Mouse (Mus musculus) heart, adult 8-10 months (tissue): Measurements from ENCODE around the gene Prcd. TPM values are rescaled to one million over a fixed set of nuclear protein-coding genes. Genes with fewer than 3 reads are reported as not detected.
A peak's percentile ranks its signal among the peaks of the same experiment; 100 is the strongest.
"Not testable (repeated sequence)": the region's sequence is repeated elsewhere in the genome, so short reads cannot be mapped to it uniquely, and the experiment has no call there.

Experiments
- DNase-seq: peaks from one replicate; pipeline ENCODE4 v3.0.0; 2022; ENCODE audit warnings: low spot score
- total RNA-seq, 4 experiments: library from RNA; stranded (reverse); gene quantifications; 2 replicates each; pipeline ENCODE4 v1.2.4; 2022

Gene Prcd
- total RNA-seq, 4 experiments from 2014 or later = 1.4 to 2.0 (median 1.8) TPM

GRCm38 (mm10) chr11:116668381-116668825, 15.1 kb downstream of the Prcd start:
- DNase-seq = no peak

DNA sequence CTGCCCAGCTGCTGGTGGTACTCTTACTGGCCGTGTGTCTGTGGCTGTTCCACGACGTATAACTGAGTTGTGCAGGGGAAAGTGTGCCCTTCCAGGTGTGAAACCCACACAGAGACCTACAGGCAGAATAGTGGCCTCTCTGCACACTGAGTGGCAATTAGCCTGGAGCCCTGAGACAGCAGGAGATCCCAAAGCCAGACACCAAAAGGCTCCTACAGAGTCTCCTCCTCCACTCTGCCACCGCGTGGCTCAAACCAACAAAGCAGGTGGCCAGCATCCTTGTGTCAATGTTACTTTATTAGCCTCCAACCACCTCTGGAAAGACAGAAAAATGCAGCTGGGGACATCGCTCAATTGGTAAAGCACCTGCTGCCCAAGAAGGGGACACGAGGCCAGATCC, 15.5 kb downstream of the Prcd start:
- DNase-seq = no peak

DNA sequence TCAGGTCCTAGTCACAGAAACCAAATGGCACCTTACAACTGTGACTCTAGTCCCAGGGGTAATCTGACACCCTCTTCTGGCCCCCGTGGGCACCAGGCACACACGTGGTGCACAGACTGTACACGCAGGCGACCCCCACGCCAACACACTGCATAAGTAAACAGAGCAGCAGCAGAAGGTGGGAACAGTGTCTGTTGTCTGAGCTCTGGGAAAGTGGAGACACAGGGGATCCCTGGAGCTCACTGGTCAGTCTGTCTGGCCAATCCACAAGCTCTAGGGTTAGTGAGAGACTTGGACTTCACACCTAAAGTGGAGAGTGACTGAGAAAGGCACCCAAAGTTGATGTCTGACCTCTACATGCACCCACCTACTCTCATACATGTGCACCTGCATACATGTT, 16.0 kb downstream of the Prcd start:
- no peak for DNase-seq

- DNase-seq = no peak
These were observed 16.5 kb downstream of the Prcd start for GRCm38 (mm10) chr11:116669787-116670365.

- DNase-seq = no peak
These were observed 17.1 kb downstream of the Prcd start for GRCm38 (mm10) chr11:116670386-116670785.

DNA sequence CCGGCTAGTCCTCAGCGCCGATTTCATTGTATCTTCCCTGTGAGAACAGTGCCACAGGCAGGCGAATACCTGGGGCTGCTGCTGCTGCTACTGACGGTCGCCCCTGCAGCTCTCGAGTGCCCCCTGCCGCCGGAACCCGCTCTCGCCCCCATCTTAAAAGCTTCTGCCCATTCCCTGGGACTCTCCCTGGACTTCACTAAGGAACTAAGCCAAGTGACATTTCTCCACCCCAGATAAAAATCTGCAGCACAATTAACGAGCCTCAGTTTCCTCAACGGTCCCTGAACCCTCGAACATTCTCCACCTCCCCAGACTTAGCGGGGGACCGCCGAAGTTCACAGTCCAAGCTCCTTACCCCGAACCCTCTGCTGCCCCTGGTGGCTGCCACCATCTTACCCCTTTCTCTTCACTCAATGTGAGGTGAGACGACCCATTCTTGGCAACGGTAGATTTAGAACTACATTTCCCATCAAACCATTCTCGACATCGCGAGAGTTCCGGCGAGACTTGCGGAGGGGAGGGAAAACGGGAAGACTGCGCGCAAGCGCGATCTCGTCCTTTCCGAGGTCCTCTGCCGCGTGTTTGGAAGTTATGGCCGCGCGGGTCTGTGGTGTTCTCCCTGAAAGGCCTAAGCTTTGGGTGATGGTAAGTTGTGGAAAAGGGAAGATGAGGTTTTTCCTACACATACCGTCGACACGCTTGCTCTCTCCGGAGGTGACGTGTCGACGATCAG, 17.9 kb downstream of the Prcd start:
- DNase-seq = peak; percentile 99

DNA sequence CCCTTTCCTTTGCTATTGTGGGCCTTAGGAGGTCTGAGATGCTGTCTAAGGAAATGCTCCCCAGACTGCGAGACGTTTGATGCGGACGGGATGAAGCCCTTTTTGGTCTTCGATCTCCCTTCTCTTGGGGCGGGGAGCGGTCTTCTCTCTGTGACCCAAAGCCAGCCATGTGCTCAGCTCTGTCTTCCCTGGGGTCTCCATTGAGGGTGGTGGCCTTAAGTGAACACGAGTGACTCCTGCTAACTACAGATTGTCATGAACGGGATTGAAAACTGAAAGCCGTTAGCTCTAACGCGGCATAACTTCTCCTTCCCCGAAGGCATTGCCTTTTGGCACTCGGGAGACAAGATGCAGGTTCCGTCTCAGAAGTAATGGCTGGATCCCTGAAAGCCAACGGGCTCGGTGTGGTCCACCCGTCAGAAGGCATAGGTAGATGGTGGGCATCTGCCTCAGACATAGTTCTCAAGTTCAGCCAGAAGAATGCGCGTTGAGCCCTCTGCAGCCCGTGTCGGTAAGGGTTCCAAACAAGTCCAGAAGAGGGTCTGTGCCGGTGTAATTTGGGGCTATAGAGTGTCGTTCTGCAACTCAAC, 18.6 kb downstream of the Prcd start:
- no peak for DNase-seq

DNA sequence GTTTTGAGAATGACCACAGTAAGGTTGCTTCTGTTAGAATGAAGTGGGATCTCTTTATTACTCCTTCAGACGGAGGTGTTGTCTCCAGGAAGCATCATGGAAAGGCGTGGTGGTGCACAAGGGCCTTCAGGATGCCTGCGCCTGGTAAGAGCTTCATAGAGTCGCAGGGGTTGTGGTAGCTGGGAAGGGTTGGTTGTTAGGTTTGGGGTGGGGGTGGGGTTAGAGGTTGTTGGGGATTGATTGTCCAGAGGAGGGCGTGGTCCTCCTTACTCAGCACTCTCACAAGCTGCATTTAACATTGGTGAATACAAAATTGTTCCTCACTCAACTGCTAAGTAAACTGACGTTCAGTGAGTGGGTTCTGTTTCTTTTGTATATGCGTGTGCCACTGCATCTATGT, 19.3 kb downstream of the Prcd start:
- DNase-seq = no peak

DNA sequence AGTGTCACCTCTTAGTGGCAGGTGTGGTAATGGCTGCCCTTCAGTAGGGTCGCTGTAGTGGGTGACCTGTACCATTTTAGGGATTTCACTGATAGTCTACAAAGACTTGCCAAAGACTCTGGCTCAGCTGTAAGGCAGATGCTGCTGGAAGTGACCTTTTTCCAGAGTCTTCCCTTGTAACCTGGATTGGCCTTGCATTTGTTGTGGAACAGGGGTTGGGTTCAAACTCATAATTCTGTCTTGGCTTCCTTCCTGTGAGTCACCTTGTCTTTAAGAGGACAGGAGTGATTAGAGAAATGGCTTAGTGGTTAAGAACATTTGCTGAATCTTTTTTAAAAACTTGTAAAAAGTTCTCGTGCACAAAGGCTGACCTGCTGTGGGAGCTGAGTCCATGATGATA, 20.1 kb downstream of the Prcd start:
- DNase-seq = no peak

DNA sequence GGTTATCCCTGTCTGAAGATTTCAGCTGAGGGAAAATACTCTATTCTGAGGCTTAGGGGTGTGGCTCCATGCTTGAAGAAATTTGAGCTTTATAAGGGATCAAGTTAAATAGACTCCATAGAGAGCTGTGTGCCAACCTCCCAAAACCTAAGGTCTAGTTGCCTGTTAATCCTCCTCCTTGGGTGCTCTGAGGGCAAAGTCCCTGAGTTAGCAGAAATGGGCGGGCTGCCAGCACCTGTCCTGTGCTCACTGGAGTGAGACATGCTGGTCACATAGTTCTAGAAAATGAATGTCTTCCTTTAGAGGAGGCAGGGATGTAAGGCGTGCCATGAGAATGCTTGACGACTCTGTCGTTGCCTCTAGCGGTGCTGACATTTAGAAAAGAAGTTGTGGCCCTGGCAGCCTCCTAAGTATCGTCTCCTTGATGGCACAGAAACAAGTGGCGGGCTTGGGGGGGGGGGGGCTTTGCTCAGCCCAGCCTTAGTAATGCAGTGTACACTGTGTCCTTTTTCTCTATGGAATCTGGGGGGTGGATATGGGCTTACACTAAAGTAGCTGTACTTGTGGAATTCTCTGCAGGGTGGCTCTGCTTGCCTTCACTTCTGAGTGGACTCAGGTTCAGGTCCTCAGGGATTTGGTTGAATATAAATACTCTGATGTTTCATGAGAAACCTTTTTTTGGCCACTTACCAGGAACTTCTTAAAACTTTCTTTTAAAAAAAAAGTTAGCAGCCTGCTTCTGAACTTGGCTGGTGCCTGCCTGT, 21.5 kb downstream of the Prcd start:
- DNase-seq = no peak

- not testable (repeated sequence) for DNase-seq
These were observed 22.1 kb downstream of the Prcd start for GRCm38 (mm10) chr11:116675429-116675828.

GRCm38 (mm10) chr11:116676175-116676976, 23.0 kb downstream of the Prcd start:
- DNase-seq = no peak

- DNase-seq = no peak
These were observed 24.5 kb downstream of the Prcd start for GRCm38 (mm10) chr11:116677711-116678441.

DNA sequence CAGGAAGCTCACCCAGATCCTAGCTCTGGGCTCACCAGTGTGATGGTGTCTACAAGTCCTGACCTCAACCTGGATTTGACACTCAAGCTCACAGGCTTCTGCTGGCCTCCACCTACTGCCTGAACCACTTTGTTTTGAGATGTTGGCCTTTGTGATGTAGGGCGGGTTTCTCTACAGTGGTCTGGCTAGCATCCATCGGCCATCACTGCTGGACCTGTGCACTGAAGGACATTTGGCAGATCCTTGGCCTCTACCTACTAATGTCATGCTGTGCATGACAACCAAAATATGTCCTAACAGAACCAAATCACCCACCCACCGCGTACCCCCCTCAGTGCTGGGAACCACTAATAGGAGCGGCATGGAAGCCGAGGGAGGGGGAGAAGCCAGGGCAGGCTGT, 25.8 kb downstream of the Prcd start:
- no peak for DNase-seq

- DNase-seq = no peak
These were observed 27.2 kb downstream of the Prcd start for GRCm38 (mm10) chr11:116680321-116681091.

GRCm38 (mm10) chr11:116681147-116681546, 27.8 kb downstream of the Prcd start:
- no peak for DNase-seq

GRCm38 (mm10) chr11:116682501-116683144, 29.3 kb downstream of the Prcd start:
- DNase-seq = no peak

DNA sequence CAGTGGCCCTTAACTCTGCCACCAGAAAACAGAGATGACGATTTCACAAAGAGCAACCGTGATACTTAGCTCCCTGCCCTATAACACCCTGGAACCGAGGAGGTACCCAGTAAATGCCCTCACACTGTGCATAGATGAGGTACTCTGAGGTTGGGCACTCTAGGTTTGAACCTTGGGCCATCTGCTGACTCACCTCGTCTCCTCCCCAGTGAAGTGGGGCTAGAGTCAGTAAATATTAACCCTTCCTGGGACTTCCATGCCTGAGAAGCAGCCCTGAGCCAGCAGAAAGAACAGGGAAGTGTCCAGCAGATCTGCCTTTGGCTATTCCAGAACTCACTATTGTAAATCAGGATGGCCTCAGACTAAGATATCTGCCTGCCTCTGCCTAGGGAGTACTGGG, 30.4 kb downstream of the Prcd start:
- no peak for DNase-seq

DNA sequence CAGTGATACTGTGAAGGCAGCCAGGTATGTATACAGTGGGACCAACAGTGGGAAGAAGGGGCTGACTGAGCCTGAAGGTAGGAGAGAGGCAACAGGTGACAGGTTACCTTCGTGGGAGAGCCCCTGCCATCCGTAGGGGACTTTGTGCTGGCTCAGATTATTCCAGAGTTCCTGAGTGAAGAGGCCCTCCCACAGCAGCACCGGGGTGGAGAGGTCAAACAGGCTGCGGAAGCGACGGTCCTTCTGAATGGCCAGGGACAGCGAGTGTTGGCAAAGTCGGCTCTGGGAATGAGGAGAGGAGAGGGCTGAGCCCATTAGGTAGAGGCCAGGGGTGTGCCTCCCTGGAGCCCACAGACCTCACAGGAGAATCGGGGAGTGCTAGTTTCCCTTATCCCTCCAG, 32.4 kb downstream of the Prcd start:
- no peak for DNase-seq

DNA sequence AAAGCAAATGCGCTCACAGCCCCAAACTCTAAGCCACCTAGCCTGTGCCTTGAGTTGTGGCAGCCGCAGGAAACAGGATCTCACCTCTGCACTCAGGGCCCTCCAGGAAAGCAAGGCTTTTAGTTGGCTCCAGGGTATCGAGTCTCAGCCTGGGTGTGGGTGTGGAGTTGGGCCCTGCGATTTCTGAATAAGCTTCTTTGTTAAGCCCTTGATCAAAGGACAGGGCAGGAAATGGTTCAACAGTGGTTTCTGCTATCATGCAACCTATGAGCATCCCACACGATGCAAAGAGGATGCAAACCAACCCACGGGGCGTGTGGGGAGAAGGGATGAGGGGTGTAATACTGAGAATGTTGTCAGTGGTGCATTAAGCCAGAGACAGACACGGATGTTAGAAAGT, 34.6 kb downstream of the Prcd start:
- no peak for DNase-seq
